Mouse (Mus musculus) retina, adult 2 months (tissue): ENCODE results near the gene Gm5134.

Experiments
- DNase-seq: peaks from one replicate; pipeline ENCODE4 v3.0.0-alpha.2; 2012; ENCODE audit warnings: low read depth, low spot score

Gm5134 gene

GRCm38 (mm10) chr10:76033119-76033455 is 78.8 kb downstream of the Gm5134 start:
- DNase-seq = no peak

- no peak for DNase-seq
Observed at GRCm38 (mm10) chr10:76034001-76034600, 79.8 kb downstream of the Gm5134 start.

GRCm38 (mm10) chr10:76035277-76035676 is 81.0 kb downstream of the Gm5134 start:
- DNase-seq = no peak

- no peak for DNase-seq
Observed at GRCm38 (mm10) chr10:76036962-76037361, 82.6 kb downstream of the Gm5134 start.

GRCm38 (mm10) chr10:76045343-76045742 is 91.0 kb downstream of the Gm5134 start:
- DNase-seq = no peak

GRCm38 (mm10) chr10:76046754-76047153 is 92.4 kb downstream of the Gm5134 start:
- DNase-seq = no peak

- DNase-seq = no peak
Observed at GRCm38 (mm10) chr10:76047182-76047869, 93.0 kb downstream of the Gm5134 start.

- no peak for DNase-seq
Observed at GRCm38 (mm10) chr10:76048967-76049366, 94.7 kb downstream of the Gm5134 start.

- no peak for DNase-seq
Observed at GRCm38 (mm10) chr10:76051860-76052259, 97.5 kb downstream of the Gm5134 start.
